Mouse (Mus musculus): Measurements from ENCODE around the gene Srcin1.

Srcin1 gene

DNA sequence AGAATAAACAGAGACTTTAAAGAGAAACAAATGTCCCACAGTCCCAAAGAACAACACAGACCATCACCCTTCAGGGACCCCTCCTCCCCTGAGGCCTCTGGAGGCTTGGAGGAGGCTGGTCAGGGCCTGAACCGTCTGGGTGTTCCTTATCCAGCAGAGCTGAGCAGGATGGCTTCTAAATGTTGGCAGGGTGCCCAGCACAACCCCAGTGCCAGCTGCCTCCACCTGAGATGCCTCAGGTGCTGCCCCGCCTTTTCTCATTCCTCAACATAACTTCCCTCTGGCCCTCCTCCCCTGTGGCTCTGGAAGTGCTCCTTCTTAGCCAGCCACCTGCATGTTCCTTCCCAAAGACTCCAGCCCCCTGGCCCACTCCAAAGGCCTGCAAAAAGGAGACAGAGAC is 2.3 kb upstream of the Srcin1 start:
- peak; percentile 87 for DNase-seq

DNA sequence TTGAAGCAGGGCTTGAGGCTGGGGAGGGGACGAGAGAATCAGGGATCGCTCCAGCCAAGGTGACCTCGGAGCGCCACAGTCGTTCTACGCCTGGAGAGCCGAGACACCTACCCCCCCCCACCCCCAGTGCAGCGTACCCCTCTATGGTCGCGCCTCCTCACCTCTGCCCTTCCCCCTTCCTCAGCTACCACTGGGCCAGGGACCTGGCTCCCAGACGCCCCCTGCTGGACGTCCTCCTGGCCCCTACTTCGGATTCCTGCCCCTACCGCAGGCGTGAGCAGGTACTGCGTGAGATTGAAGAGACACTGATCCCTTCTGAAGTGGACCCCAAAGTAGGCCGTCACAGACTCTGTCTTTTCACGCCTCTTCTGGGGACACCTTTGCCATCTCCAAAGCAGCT is 348 bp downstream of the Srcin1 start:
- DNase-seq: peak; percentile 90

DNA sequence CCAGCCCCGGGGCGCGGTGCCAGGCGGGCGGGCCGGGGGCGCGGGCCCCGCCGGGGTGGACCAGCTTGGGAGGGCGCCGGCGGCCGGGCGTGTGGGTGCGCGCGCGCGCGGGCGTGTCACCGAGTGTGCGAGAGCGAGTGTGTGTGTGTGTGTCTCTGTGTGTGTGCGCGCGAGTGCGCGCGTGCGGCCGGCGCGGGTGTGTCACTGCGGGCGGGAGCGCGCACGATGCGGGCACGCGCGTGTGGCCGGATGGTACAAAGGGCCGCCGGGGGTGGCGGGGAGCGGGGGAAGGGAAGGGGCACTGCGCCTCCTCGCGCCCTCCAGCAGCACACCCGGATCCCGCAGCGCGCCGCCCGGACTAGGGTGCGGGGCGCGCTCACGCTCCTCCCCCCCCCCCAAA is 911 bp downstream of the Srcin1 start:
- DNase-seq: peak; percentile 69

DNA sequence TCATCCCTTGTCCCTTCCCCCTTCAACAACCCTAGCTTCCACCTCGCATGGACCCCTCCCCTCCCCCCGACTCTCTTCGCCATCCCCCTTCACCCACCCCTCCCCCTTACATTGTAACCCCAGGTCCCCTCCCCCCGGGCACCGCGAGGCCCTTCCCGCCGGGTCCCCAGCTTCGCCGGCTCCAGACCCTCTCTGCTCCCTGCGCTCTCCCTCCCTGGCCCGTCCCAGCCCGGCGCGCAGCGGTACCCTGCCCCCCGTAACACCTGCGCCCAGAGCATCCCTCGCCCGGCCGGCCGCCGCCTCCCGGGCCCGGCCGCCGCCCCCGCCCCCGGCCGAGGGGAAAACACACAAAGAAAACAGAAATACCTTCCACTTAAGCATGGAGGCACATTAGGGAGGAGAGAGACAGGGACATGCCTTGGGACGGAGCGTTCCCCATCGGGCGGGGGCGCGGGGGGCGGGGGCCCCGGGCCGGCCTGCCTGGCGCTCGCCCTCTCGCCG is 1.4 kb downstream of the Srcin1 start:
- no peak for DNase-seq

DNA sequence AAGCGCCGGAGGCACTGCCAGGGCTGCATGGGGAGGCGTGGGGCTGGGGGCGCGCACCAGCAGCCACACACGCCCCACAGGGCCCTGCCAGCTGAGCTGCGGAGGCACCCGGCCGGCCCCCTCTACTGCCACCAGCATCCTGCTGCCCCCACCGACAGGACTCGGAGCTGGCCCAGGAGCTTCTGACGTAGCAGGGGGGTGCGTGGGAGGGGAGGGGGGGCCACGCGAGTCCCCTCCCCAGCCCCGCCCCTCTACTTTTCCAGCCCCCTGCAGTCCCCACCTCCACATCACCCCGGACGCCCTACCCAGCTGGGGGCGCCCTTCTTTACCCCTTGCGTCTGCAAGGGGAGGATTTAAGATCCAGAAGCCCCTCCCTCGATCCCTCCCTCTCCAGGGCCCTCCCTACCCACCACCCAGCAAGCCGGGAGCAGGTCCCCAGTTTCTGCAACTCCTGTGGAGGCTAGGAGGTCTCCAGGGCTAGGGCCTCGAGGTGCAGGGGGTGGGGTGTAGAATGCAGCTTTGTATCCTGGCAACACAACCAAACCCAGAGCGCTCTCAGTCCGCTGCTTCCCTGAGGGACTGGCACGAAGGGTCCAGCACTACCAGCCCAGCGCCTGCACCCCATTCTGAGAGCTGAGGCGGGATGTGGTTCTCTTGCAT is 2.0 kb downstream of the Srcin1 start:
- no peak for DNase-seq

DNA sequence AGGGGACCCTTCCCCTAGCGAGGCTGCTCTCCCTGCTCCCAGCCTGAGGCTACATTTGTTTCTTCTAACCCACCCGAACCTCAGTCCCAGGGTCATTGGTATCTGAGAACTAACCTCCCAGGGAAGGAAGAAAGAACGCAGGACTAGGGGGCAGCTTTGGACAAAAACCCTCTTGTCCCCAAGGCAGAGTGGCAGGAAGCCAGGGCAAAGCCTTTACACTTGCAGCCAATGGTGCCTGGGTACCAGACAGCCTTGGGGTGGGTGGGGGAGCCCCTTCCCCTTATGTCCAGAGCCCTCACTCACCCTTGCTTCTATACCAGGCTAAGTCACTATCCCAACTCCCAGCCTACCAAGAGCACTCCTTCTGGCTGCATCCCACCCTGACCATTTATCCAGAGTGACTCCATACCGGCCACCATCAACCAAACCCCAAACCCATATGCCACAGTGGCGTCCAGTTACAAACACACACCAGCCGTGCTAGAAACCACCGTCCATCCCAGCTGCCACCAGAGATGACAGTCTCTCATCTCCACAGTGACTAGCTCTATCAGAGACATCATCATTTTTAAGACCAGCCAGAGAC is 3.0 kb downstream of the Srcin1 start:
- DNase-seq: no peak

DNA sequence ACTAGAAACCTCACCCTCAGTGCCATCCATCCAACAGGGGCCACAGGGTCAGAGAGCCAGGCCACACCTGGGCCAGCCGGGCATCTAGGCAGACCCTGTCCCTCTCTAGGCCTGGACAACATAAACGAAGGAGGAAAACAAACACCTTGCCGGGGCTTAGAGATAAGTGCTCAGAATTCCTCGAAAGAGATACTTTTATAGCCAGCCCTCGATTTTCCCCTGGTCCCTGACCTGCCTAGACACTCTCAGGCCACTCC is 4.0 kb downstream of the Srcin1 start:
- no peak for DNase-seq

DNA sequence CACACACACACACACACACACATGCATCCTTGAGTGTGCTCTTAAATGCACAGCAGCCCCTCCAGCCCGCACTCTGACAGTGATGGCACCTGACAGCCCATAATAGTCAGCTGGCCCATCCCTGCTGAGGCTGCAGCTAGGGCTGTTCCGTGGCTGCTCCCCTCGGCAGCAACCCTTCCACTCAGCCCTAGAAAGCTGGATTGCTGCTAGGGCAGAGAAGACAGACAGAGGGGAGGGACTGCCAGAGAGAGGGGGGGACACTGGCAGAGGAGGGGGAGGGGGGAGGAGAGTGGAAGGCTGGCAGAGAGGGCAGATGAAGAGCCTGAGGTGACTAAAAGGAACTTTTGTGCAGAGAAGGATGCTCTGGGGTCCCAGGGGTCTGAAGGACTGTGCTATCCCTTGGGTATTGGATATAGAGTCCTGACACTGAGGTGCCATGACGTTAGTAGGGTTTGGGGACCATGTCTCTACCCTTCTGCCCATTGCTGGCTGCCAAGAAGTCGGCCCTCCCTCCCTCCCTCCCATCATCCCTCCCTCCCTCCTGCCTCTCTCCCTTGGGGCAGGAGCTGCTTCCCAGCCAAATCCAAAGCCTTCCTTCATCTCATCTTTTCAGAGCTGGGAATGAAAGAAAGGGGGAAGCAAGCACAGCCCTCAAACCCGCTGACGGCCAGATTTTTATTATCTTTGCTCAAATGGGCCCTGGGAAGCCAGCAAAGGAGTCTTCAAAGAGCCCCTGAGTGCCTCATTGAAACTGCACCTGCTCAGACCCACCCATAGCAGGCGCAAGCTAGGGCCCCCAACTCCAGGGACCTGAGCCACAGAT is 4.5 kb downstream of the Srcin1 start:
- no peak for DNase-seq

DNA sequence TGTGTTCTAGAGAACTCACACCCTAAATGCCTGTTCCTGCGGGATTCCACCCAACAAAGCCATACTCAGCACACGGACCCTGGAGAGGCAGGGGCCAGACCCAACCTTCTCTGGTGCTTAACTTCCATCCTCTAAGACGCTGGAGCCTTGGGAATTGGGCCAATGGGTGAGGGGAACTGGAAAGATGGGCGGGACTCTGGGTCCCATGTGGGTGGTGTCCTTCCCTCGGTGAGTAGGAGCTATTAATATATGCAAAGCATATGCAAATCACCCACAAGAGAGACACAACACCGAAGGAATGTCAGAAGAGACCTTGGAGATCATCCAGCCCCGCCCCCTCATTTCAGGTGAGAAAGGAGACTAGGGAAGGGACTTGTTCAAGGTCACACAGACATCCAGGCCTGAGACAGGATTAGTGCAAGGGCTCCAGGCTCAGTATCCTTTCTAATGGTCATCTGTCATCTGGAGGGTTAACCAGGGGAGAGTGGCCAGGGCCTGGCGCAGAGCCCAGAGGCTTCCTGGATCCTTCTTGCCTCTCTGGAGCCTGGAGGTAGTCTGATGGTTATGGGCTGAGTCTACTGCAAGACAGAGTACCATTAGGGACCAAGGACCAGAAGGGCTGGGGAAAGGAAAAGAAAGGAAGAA is 5.4 kb downstream of the Srcin1 start:
- peak; percentile 58 for DNase-seq

DNA sequence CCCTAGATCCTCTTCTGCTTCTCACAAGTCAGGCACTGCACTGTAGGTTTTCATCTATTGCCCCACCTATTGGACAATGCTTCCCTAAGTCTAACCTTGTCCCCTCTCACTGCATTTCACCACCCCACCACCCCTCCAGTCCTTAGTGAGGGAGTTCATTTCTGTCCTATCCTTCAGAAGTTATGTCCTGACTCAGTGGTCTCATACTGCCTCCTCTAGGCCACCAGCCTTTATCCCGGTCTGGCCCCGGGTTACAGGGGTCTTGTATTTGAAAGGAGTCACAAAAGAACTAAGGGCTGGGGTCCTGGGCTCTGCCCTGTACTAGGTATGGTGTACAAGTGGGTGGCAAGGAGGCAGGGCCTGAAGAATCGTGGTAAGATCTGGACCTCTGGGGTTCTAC is 6.2 kb downstream of the Srcin1 start:
- no peak for DNase-seq

DNA sequence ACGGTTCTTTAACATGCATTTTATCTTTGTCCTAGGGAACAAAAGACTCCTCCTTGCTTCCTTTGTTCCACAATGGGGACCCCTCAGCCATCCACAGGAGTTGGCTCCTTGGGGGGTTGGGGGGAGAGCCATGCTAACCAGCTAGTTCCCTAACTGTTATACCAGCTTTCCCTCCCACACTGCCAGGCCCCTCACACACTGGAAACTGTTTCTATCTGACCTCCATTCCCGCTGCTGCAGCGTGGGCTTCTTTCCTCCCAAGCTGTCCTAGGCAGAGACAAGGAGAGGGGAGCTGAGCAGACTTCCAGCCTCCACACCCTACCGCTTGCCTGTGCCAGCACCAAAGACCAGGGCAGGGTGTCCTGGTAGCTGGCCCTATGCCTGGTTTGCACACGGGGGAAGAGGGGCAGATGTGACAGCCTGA is 6.7 kb downstream of the Srcin1 start:
- no peak for DNase-seq

DNA sequence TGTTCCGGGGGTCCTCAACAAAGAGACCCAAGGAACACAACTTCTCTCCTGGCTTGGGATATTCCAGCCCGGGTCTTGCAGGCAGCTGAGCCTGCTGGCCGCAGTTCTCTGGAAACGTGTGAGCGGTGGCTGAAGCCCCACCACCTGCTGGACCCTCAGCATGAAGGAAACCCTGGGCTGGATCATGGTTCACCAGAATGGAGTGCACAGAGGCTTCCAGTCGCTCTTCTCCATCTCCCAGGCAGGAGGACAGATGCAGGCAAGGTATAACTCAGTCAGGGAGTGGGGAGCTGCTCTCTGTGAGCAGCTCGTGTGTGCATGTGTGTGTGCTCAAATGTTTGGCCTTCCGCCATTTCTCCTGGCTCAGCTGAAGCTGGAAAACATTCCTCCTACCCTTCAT is 7.3 kb downstream of the Srcin1 start:
- DNase-seq: peak; percentile 73

DNA sequence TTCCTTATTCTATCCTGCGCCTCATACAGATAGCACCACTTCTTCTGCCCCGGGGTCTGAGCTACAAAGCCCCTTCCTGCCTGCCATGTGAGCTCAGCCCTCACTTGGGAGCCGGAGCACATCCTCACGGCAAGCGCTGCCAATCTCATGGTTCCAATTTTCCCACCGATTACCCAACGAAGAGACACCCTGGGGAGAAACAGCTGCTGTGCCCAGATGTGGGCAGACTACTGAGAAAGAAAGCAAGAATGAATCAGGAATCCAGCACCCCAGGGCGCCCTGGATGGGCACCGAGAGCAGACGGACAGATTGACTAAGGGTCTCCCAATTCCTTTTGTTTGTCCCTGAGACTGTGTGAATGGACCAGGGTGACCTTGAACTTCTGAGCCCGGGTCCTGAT is 8.5 kb downstream of the Srcin1 start:
- DNase-seq: no peak

DNA sequence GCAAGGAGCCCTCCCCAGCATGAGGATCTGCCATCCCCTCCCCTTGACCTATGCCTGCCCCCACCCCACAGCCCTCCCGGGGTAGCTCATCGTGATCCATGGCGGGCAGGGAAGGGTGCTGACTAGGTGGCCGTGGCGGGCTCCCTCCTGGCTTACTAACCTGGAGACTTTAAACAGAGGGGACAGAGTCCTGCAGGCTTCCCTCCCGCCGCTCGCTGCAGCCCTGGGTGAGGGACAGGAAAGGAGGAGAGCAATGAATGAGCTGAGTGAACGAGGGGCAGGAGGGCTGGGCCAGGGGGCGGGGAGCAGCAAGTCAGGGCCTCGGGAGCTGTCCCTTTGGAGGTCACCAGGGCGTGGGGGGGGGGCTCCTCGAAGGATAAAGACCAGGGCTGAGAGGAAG is 9.4 kb downstream of the Srcin1 start:
- no peak for DNase-seq

DNA sequence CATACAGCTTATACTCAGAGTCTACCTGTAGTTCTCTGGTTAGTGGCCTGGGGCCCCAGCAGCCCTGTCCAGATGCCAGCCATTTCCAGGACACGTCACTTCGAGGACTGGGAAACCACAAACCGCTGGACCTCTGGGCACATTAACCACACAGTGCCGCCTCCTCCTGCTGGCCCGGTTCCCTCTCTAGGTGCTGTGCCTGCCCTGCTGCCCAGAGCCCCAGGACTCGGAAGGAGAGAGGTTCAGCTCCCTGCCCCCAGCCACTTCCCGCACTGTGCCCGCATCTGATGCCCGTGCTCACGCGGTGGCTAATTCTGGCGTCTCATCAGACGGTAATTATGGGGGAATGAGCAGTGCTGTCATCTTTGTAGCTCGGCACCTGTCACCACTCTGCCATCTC is 12.3 kb downstream of the Srcin1 start:
- DNase-seq: peak; percentile 42

DNA sequence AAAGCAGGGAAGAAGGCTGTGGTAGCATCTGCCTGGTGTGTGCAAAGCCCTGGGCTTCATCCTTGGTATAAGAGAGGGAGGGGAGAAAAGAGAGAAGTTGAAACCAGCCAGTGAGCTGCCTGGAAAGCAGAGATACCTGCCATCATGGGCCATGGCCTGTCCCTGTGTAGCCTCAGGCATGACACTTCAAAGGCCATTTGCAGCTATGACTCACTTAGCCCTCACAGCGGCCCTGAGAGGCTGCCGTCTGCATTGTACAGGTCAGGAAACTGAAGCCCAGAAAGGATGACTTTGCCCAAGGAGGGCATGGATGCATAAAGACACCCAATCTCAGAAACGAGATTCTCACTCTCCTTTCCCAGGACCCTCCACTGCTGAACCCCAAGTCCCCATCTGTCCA is 13.4 kb downstream of the Srcin1 start:
- no peak for DNase-seq

DNA sequence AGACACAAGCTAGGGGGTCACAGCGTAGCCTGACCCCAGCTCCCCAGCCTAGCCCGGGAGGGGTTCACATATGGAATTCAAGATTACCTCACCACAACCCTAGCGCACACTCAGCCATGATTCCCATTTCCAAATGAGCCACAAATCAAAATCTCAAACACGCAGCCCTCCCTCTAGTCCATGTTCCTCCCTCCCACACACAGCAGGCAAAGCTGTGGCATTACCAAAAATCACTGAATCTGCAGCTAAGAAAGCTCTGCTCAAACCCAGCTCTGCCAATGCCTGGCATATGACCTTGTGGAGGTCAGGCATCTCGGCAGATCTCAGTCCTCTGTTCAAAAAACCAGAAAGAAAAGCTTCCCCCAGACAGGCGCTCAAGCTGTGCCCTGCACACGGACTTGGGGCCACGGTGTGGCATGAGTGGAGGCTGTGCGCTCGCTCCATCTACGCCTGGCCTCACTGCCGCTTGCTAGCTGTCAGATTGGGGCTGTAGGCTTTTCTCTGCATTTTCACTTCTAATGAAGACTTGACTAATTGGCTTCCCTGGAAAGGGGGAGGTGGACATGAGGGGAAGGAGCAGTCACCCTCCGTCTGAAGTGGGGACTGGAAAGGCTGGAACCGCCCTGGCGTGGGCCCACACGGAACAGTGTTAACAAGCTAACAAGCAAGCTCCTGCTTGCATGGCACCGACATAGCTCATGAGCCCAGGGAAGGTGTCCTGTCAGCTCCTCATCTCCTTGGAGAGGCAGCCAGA is 15.6 kb downstream of the Srcin1 start:
- DNase-seq: no peak

DNA sequence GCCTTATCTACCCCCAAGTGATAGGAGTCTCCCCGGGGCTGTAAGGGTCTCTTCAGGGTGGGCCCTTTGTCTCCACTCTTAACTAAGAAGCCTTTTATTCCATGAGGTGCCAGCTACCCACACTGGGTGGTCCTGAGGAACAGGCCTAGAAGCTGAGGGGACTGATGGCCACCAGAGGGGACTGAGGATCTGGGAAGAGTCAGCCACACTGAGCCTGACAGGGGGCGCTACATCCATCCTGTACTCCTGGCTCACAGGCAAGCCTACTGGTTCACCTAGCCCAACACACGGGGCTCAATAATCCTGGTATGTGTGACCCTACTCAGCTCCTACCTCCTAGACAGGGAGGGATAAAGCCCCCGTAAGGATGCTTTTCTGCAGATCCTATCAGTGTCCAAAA is 16.4 kb downstream of the Srcin1 start:
- DNase-seq: no peak

DNA sequence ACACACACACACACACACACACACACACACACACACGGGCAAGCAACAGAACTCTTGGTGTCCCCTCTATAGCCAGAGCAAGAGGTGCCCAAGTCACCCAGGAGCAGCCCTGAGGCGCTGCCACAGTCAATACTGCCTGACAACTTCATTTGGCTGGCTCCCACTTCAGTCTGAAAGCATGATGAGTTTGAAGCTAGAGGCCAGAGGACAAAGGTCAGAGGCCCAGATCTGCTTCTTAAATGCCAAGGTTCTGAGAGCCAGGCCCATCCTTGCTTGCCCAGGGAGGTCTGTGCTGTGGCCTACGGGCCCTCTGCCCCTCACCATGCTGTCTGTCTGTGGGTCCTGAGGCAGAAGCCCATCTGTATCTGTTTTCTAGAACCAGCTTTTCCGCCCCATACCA is 18.1 kb downstream of the Srcin1 start:
- peak; percentile 56 for DNase-seq

DNA sequence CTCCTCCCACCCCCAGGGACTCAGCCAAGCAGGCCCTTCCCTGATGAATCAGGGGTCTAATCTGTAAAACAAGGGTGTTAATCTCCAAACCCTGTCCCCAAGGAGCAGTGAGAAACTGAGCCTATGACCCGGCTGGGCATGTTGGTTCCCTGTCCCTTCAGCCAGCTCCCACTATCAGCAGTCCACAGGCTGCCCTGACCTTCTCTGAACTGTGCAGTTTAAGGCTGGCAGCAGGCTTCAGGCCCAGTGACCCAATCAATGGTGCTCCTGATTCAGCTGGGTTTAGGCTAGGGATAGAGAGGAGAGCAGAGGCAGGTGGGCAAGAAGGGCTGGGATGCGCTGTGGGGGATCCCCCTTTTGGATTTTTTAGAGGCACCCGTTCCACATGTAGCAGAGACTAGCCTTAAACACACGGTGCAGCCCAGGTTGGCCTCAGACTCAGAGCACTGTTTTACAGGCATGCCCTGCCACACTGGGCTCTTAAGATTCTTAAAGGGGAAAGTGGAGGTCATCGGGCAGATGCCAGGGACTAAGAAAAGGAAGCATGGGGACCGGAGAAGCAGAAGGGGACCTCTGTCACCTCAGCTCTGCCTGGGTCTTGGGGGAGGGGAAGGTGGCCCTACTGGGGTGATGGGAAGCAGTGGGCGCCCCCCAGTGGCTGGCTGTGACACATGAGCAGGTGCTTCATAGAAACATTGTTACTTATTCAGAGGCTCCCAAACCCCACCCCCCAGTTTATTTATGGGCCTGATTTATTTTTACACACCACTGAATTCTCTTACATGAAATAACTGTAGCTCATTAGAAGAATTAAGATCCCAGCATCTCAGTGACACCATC is 19.2 kb downstream of the Srcin1 start:
- DNase-seq: peak; percentile 79

DNA sequence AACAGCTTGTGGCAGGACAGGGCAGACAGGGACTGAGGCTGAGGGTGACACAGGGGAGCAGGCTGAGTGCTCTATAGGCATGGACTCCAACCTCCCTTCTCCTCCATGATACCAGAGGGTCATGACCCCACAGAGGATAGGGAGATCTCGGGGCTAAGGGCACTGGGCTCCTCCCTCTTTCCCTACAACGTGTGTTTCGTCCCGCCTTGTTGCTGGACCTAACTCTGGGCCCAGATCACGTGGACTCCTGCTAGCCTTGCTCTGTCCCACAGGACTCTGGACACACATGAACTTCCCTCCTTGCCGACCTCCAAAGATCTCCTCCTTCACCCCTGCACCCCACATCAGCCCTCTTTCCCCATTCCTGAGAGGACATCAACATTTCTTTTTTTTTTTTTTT is 20.8 kb downstream of the Srcin1 start:
- DNase-seq: no peak

DNA sequence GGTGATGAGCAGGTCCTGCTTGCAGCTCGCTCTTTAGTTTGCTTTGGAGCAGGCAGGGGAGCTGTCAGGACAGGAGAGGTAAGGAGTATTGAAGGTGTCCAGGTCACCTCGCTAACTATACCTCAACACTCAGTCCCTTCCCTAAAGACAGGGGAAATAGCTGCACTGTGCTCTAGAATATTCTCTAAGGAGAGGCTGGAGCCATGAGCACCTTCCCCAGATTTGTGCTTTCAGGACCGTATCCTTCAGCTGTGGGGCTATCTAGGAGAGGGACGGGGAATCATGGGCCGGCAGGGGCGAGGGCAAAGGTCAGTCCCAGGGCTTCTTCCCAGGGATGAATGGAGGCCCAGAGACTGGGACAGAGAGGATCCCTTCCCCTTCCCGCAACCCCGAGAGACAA is 23.8 kb downstream of the Srcin1 start:
- no peak for DNase-seq

Measured in kidney, adult 18-20 months (tissue).